In the genomic region with DNA sequence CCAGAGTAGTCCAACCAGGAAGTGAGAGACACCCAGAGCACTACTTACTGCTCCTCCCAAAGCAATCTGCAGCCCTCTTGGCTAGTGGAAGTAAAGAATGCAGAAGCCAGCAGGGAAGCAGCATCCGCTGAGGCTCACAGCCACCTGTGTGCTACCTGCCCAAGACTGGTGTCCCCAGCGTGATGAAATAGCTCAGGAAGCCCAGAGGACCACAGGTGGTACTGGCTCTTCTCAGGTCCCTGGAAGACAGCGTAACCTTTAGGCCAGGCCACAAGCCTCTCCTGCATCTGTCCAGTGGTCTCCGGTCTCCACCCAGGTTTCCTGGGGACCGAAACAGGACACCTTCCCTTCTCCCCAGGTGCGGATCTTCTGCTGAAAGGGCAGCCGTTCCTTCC, we compare ENCODE assay signal across 8 mouse cellular contexts. TPM values are rescaled to one million over a fixed set of nuclear protein-coding genes. Genes with fewer than 3 reads are reported as not detected.
DNase-seq lines count a peak whose midpoint lies in the region; ATAC-seq lines count a peak whose summit lies in the region.

No protein-coding gene starts in this region.

- WGBS in embryonic facial prominence, embryonic 14.5 days: 14% methylated on average over 5 of the region's 7 CpGs
- WGBS in hindbrain, embryonic 13.5 days: 21% methylated on average over 7 of the region's 7 CpGs
- 20% methylated on average over 7 of the region's 7 CpGs for WGBS in limb, embryonic 12.5 days
- 12% methylated on average over 7 of the region's 7 CpGs for WGBS in midbrain, embryonic 15.5 days

- H3K27ac ChIP-seq in embryonic facial prominence, embryonic 14.5 days (replicated peaks; ENCODE audit: low read depth, low read length): peak overlapping the region; percentile 70
- H3K27ac ChIP-seq in hindbrain, embryonic 13.5 days: peak overlapping the region; percentile 71
- H3K27ac ChIP-seq in limb, embryonic 12.5 days: no peak overlapping the region
- peak overlapping the region; percentile 87 for H3K27ac ChIP-seq in midbrain, embryonic 15.5 days

- H3K27me3 ChIP-seq in embryonic facial prominence, embryonic 14.5 days (replicated peaks; ENCODE audit: control insufficient read depth, insufficient read depth, low read length): no peaks in the 10 kb centered on the region
- H3K27me3 ChIP-seq in hindbrain, embryonic 13.5 days: no peaks in the 10 kb centered on the region
- peaks cover 6% of the 10 kb centered on the region; the same call in 1 of the 2 replicates for H3K27me3 ChIP-seq in limb, embryonic 12.5 days
- H3K27me3 ChIP-seq in midbrain, embryonic 15.5 days (replicated peaks): no peaks in the 10 kb centered on the region

- peak overlapping the region; percentile 90 for H3K4me2 ChIP-seq in embryonic facial prominence, embryonic 14.5 days (ENCODE audit: low read depth, low read length)
- H3K4me2 ChIP-seq in hindbrain, embryonic 13.5 days: peak overlapping the region; percentile 78
- H3K4me2 ChIP-seq in limb, embryonic 12.5 days: peak overlapping the region; percentile 87
- peak overlapping the region; percentile 80 for H3K4me2 ChIP-seq in midbrain, embryonic 15.5 days

- no peaks in the 10 kb centered on the region for H3K36me3 ChIP-seq in embryonic facial prominence, embryonic 14.5 days (ENCODE audit: control insufficient read depth, insufficient read depth, low read length)
- H3K36me3 ChIP-seq in hindbrain, embryonic 13.5 days: no peaks in the 10 kb centered on the region
- no peaks in the 10 kb centered on the region for H3K36me3 ChIP-seq in limb, embryonic 12.5 days
- no peaks in the 10 kb centered on the region for H3K36me3 ChIP-seq in midbrain, embryonic 15.5 days (replicated peaks)

- peak; percentile 4 for DNase-seq in thymus, postnatal 14 days
- no peak for DNase-seq in thymus, postnatal 10 days (ENCODE audit: low spot score in 2 of 2)
- DNase-seq in embryonic facial prominence, embryonic 14.5 days (ENCODE audit: low spot score): no peak
- no peak for DNase-seq in testis, postnatal 10 days (ENCODE audit: low spot score)

- peak; percentile 9; the same call in 1 of the 2 replicates for ATAC-seq in embryonic facial prominence, embryonic 14.5 days (ENCODE audit: low read depth)
- ATAC-seq in hindbrain, embryonic 13.5 days (ENCODE audit: low FRiP score): peak; percentile 30
- ATAC-seq in limb, embryonic 12.5 days (ENCODE audit: insufficient number of reproducible peaks, insufficient read depth, low FRiP score, low TSS enrichment, low read depth): peak; percentile 30; the same call in 1 of the 2 replicates
- peak; percentile 15 for ATAC-seq in midbrain, embryonic 15.5 days (replicated peaks)
- no peak for ATAC-seq in erythroid progenitor cell, adult 5-6 weeks (replicated peaks; ENCODE audit: low FRiP score, poor library complexity, severe bottlenecking)

- no peaks in the 10 kb centered on the region for H3K9me3 ChIP-seq in embryonic facial prominence, embryonic 14.5 days (ENCODE audit: control insufficient read depth, low read length)
- no peaks in the 10 kb centered on the region for H3K9me3 ChIP-seq in hindbrain, embryonic 13.5 days
- no peaks in the 10 kb centered on the region for H3K9me3 ChIP-seq in limb, embryonic 12.5 days
- H3K9me3 ChIP-seq in midbrain, embryonic 15.5 days: no peaks in the 10 kb centered on the region

- H3K4me1 ChIP-seq in embryonic facial prominence, embryonic 14.5 days (ENCODE audit: control insufficient read depth, insufficient read depth, low read length): peaks cover 15% of the 10 kb centered on the region
- H3K4me1 ChIP-seq in hindbrain, embryonic 13.5 days (replicated peaks): peaks cover 9% of the 10 kb centered on the region
- H3K4me1 ChIP-seq in limb, embryonic 12.5 days (replicated peaks): peaks cover 21% of the 10 kb centered on the region
- peaks cover 19% of the 10 kb centered on the region for H3K4me1 ChIP-seq in midbrain, embryonic 15.5 days

- peak overlapping the region; percentile 73 for H3K4me3 ChIP-seq in embryonic facial prominence, embryonic 14.5 days (ENCODE audit: low read depth, low read length)
- peak overlapping the region; percentile 61 for H3K4me3 ChIP-seq in hindbrain, embryonic 13.5 days
- peak overlapping the region; percentile 73 for H3K4me3 ChIP-seq in limb, embryonic 12.5 days (replicated peaks)
- H3K4me3 ChIP-seq in midbrain, embryonic 15.5 days: peak overlapping the region; percentile 88

- peak overlapping the region; percentile 77 for H3K9ac ChIP-seq in embryonic facial prominence, embryonic 14.5 days (ENCODE audit: low read depth, low read length)
- H3K9ac ChIP-seq in hindbrain, embryonic 13.5 days: peak overlapping the region; percentile 84
- peak overlapping the region; percentile 68 for H3K9ac ChIP-seq in limb, embryonic 12.5 days (replicated peaks)
- H3K9ac ChIP-seq in midbrain, embryonic 15.5 days: peak overlapping the region; percentile 88

RNA-seq across cellular contexts. Expression of gene Slc16a7, which starts 0.8 kb away (rescaled TPM):
- 6.7 and 7.8 TPM in 2 replicates for polyA plus RNA-seq in embryonic facial prominence, embryonic 14.5 days (2014; fragmentation: Nextera tagmentation; extraction: Ambion mirVana)
- 6.2 and 6.9 TPM in 2 replicates for polyA plus RNA-seq in hindbrain, embryonic 13.5 days (2015; fragmentation: Nextera tagmentation; extraction: Ambion mirVana)
- 5.2 and 5.9 TPM in 2 replicates for polyA plus RNA-seq in limb, embryonic 12.5 days (2016; fragmentation: Nextera tagmentation; extraction: Ambion mirVana)
- 8.9 and 11.0 TPM in 2 replicates for polyA plus RNA-seq in midbrain, embryonic 15.5 days (2015; fragmentation: Nextera tagmentation; extraction: Ambion mirVana)
- total RNA-seq in erythroid progenitor cell, adult 5-6 weeks (2015; ENCODE audit: low replicate concordance): 3.2 and 8.4 TPM in 2 replicates
- total RNA-seq in erythroid progenitor cell, adult 5-6 weeks (2017; ENCODE audit: low replicate concordance): 0.39 and 3.3 TPM in 2 replicates
